Mouse (Mus musculus) CH12.LX (cell line): ENCODE data around the gene Lect2. TPM values are rescaled to one million over a fixed set of nuclear protein-coding genes. Genes with fewer than 3 reads are reported as not detected.

Experiments
- DNase-seq: peaks from one replicate; pipeline ENCODE4 v3.0.0-alpha.2; 2013; ENCODE audit errors: extremely low read depth
- H3K27ac ChIP-seq: 2 replicates; pipeline ENCODE4 v1.5.1; 2012; ENCODE audit warnings: low read depth, mild to moderate bottlenecking, control low read depth, moderate library complexity; ENCODE audit not compliant: insufficient read depth
- H3K27me3 ChIP-seq: replicated peaks from 2 replicates; pipeline ENCODE3; 2012; ENCODE audit warnings: inconsistent platforms
- H3K36me3 ChIP-seq, 2 experiments: replicated peaks in 1 of 2; 2 replicates each; pipeline versions ENCODE3 to v1.6.1; 2012; ENCODE audit warnings: inconsistent platforms in 1 of 2, low read length in 1 of 2, mild to moderate bottlenecking in 1 of 2, mixed read lengths in 1 of 2, moderate library complexity in 1 of 2; ENCODE audit not compliant: control insufficient read depth in 1 of 2, insufficient read depth in 1 of 2
- H3K4me1 ChIP-seq, 2 experiments: 2 replicates each; pipeline ENCODE4 v1.6.1; 2012; ENCODE audit warnings: inconsistent platforms in 1 of 2, moderate library complexity in 1 of 2; ENCODE audit not compliant: insufficient read depth in 2 of 2, control insufficient read depth in 1 of 2
- H3K4me2 ChIP-seq: 2 replicates; pipeline ENCODE4 v1.6.1; 2012; ENCODE audit warnings: low read depth, mild to moderate bottlenecking, control low read depth; ENCODE audit not compliant: poor library complexity, insufficient read depth, severe bottlenecking
- H3K4me3 ChIP-seq, 3 experiments: fragments of 150-350 bp in 1 of 3; sonication (generic) in 1 of 3; replicated peaks in 1 of 3; 2 replicates each; pipeline versions ENCODE3 to v1.5.1; 2011 to 2012; ENCODE audit warnings: low read depth in 2 of 3, low read length in 2 of 3, mild to moderate bottlenecking in 2 of 3, moderate library complexity in 2 of 3, control low read depth in 1 of 3, improper control_type of control experiment in 1 of 3, inconsistent platforms in 1 of 3, mixed read lengths in 1 of 3; ENCODE audit not compliant: poor library complexity in 1 of 3
- H3K79me2 ChIP-seq: replicated peaks from 2 replicates; pipeline ENCODE4 v1.6.1; 2012; ENCODE audit warnings: mild to moderate bottlenecking, moderate library complexity; ENCODE audit not compliant: control insufficient read depth, poor library complexity, insufficient read depth, severe bottlenecking; ENCODE audit errors: extremely low read depth
- H3K9ac ChIP-seq: 2 replicates; pipeline ENCODE4 v1.6.1; 2012; ENCODE audit warnings: low read depth, mild to moderate bottlenecking, control low read depth, moderate library complexity; ENCODE audit not compliant: insufficient read depth
- H3K9me3 ChIP-seq: replicated peaks from 2 replicates; pipeline ENCODE3; 2012; ENCODE audit warnings: low read length, inconsistent platforms, mixed read lengths
- BHLHE40 ChIP-seq: IDR thresholded peaks from 2 replicates; pipeline ENCODE4 v1.6.1; 2011; ENCODE audit warnings: mild to moderate bottlenecking, low read depth, low read length, improper control_type of control experiment
- CHD1 ChIP-seq: IDR thresholded peaks from 2 replicates; pipeline ENCODE4 v1.6.1; 2012; ENCODE audit warnings: low read depth, low read length, improper control_type of control experiment, inconsistent platforms
- ELF1 ChIP-seq: IDR thresholded peaks from 2 replicates; pipeline ENCODE4 v1.6.1; 2014; ENCODE audit warnings: low read depth, mild to moderate bottlenecking, inconsistent platforms, low read length, improper control_type of control experiment
- EP300 ChIP-seq: IDR thresholded peaks from 2 replicates; pipeline ENCODE4 v1.6.1; 2011; ENCODE audit warnings: low read length, improper control_type of control experiment
- GABPA ChIP-seq: IDR thresholded peaks from 2 replicates; pipeline ENCODE4 v1.6.1; 2012; ENCODE audit warnings: low read depth, low read length, improper control_type of control experiment, inconsistent platforms; ENCODE audit not compliant: insufficient replicate concordance
- HCFC1 ChIP-seq: IDR thresholded peaks from 2 replicates; pipeline ENCODE4 v1.6.1; 2012; ENCODE audit warnings: low read depth, mild to moderate bottlenecking, inconsistent platforms, low read length, improper control_type of control experiment
- JUN ChIP-seq: IDR thresholded peaks from 2 replicates; pipeline ENCODE4 v1.6.1; 2011; ENCODE audit warnings: low read depth, mild to moderate bottlenecking, low read length, improper control_type of control experiment, moderate library complexity; ENCODE audit not compliant: insufficient read depth
- JUND ChIP-seq: conservative IDR thresholded peaks from 2 replicates; pipeline ENCODE4 v1.6.1; 2011; ENCODE audit warnings: low read depth, low read length, improper control_type of control experiment
- KAT2A ChIP-seq: IDR thresholded peaks from 2 replicates; pipeline ENCODE4 v1.6.1; 2012; ENCODE audit warnings: low read length, improper control_type of control experiment, inconsistent platforms; ENCODE audit not compliant: insufficient replicate concordance
- MAFK ChIP-seq: IDR thresholded peaks from 2 replicates; pipeline ENCODE4 v1.6.1; 2011; ENCODE audit warnings: low read length, improper control_type of control experiment; ENCODE audit not compliant: insufficient replicate concordance
- MEF2A ChIP-seq: IDR thresholded peaks from 2 replicates; pipeline ENCODE4 v1.6.1; 2014; ENCODE audit warnings: low read depth, mild to moderate bottlenecking, inconsistent platforms, low read length, improper control_type of control experiment, borderline replicate concordance
- MXI1 ChIP-seq: IDR thresholded peaks from 2 replicates; pipeline ENCODE4 v1.6.1; 2011; ENCODE audit warnings: mild to moderate bottlenecking, low read depth, low read length, improper control_type of control experiment
- NELFE ChIP-seq: IDR thresholded peaks from 2 replicates; pipeline ENCODE4 v1.6.1; 2011; ENCODE audit warnings: low read depth, low read length, improper control_type of control experiment
- NRF1 ChIP-seq: IDR thresholded peaks from 2 replicates; pipeline ENCODE4 v1.6.1; 2014; ENCODE audit warnings: low read depth, mild to moderate bottlenecking, inconsistent platforms, low read length, improper control_type of control experiment, moderate library complexity
- PAX5 ChIP-seq: IDR thresholded peaks from 2 replicates; pipeline ENCODE4 v1.6.1; 2012; ENCODE audit warnings: low read length, inconsistent platforms, mixed read lengths
- POLR2AphosphoS2 ChIP-seq: IDR thresholded peaks from 2 replicates; pipeline ENCODE4 v1.6.1; 2011; ENCODE audit warnings: low read depth, low read length, improper control_type of control experiment
- RCOR1 ChIP-seq: conservative IDR thresholded peaks from 2 replicates; pipeline ENCODE4 v1.6.1; 2012; ENCODE audit warnings: low read depth, mild to moderate bottlenecking, inconsistent platforms, low read length, improper control_type of control experiment
- SIN3A ChIP-seq: IDR thresholded peaks from 2 replicates; pipeline ENCODE4 v1.6.1; 2012; ENCODE audit warnings: low read length, improper control_type of control experiment, inconsistent platforms
- SMC3 ChIP-seq: IDR thresholded peaks from 2 replicates; pipeline ENCODE4 v1.6.1; 2011; ENCODE audit warnings: low read depth, low read length, improper control_type of control experiment
- TBP ChIP-seq: conservative IDR thresholded peaks from 2 replicates; pipeline ENCODE4 v1.6.1; 2011; ENCODE audit warnings: low read depth, low read length, improper control_type of control experiment
- TCF12 ChIP-seq: IDR thresholded peaks from 2 replicates; pipeline ENCODE4 v1.6.1; 2014; ENCODE audit warnings: low read depth, mild to moderate bottlenecking, inconsistent platforms, low read length, improper control_type of control experiment
- UBTF ChIP-seq: IDR thresholded peaks from 2 replicates; pipeline ENCODE4 v1.6.1; 2012; ENCODE audit warnings: low read depth, mild to moderate bottlenecking, inconsistent platforms, low read length, improper control_type of control experiment, moderate library complexity
- USF1 ChIP-seq: IDR thresholded peaks from 2 replicates; pipeline ENCODE4 v1.6.1; 2014; ENCODE audit warnings: low read depth, mild to moderate bottlenecking, inconsistent platforms, low read length, improper control_type of control experiment
- USF2 ChIP-seq: conservative IDR thresholded peaks from 2 replicates; pipeline ENCODE4 v1.6.1; 2011; ENCODE audit warnings: low read depth, low read length, improper control_type of control experiment
- ZC3H11A ChIP-seq: IDR thresholded peaks from 2 replicates; pipeline ENCODE4 v1.6.1; 2012; ENCODE audit warnings: low read depth, mild to moderate bottlenecking, inconsistent platforms, low read length, improper control_type of control experiment
- ZMIZ1 ChIP-seq: IDR thresholded peaks from 2 replicates; pipeline ENCODE4 v1.6.1; 2012; ENCODE audit warnings: low read depth, mild to moderate bottlenecking, inconsistent platforms, low read length, improper control_type of control experiment
- dilution Hi-C: fragments of 300-500 bp; cut with MboI; formaldehyde crosslinking; loops from 2 replicates; pipeline ENCODE4 v1.14.3; 2020; ENCODE audit warnings: low sequenced_read_pairs; ENCODE audit not compliant: extremely low pct_unique_long_range_greater_than_20kb, extremely low pct_ligation_motif_present
- in situ Hi-C: fragments of 300-500 bp; cut with MboI; formaldehyde crosslinking; loops from 3 replicates; pipeline ENCODE4 v1.14.3; 2019; ENCODE audit warnings: low sequenced_read_pairs, low pct_ligation_motif_present, low pct_unique_long_range_greater_than_20kb, mixed read lengths
- polyA plus RNA-seq: library from polyadenylated mRNA; unstranded; fragments of >175 nt; gene quantifications from 2 replicates; pipeline ENCODE4 v1.2.1, GENCODE M21; 2012; ENCODE audit warnings: low read depth; ENCODE audit not compliant: insufficient read length
- total RNA-seq, 2 experiments: library from RNA; depleted of rRNA; stranded (reverse); fragments of 300-350 nt in 1 of 2; fragments of >200 nt in 1 of 2; gene quantifications; 2 replicates each; pipeline ENCODE4 v1.2.3; 2012 to 2014

Gene Lect2
- total and polyA plus RNA-seq, 3 experiments: not detected

DNA sequence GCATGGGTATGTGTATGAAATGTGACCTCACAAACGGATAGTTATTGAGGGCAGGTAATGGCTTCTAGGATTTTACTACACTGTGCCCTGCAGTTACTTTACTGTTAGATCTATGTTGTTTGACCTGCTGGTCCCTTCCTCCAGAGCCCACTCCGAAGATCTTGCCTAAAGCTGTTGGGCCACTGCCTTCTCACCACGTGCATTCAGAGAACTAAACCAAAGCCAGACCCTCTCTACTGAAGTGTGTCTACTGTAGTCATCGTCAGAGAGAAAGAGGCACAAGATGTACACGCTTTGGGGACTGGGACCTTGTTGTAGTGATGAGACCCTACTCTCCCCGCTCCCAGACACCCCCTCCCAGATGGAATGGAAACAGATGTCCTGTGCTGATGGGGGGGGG is 3.4 kb upstream of the Lect2 start (continued):
- no peak for TF ChIP-seq POLR2AphosphoS2
- TF ChIP-seq HCFC1: no peak
- no peak for TF ChIP-seq BHLHE40
- TF ChIP-seq SIN3A: no peak

DNA sequence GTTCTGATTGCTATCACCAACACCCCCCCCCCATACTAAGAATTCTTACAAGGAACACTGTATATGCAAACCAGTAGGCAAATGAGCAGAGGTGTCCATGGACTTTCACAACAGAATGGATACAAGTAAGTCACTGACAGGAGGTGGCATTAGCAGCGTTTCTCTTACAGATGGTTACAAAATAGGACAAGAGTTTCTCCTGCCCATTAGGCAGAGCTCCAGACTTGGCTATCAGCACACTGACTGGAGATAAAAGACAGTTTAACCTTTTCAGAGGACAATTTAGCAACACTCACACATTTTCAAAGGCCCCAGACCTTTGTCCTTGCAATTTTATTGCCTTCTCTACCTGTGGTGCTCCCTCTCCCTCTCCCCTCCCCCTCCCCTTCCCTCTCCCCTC is 2.3 kb upstream of the Lect2 start:
- H3K27me3 ChIP-seq: peaks cover 66% of the 10 kb centered on the region
- H3K4me3 ChIP-seq: no peak overlapping the region
- no peaks in the 10 kb centered on the region for H3K4me1 ChIP-seq
- no peaks in the 10 kb centered on the region for H3K79me2 ChIP-seq
- no peak overlapping the region for H3K4me2 ChIP-seq
- dilution Hi-C loops (no loop called here), in situ Hi-C loops (no loop called here)
- no peak for DNase-seq
- TF ChIP-seq GABPA: no peak
- TF ChIP-seq MAFK: no peak
- no peak for TF ChIP-seq ZC3H11A
- no peak for TF ChIP-seq TBP
- no peak for TF ChIP-seq PAX5
- TF ChIP-seq TCF12: no peak
- TF ChIP-seq POLR2AphosphoS2: no peak
- no peak for TF ChIP-seq SMC3
- no peak for TF ChIP-seq HCFC1
- TF ChIP-seq ELF1: no peak
- TF ChIP-seq CHD1: no peak
- no peak for TF ChIP-seq USF1
- TF ChIP-seq USF2: no peak
- no peak for TF ChIP-seq JUND
- no peak for TF ChIP-seq JUN
- TF ChIP-seq, all 38 proteins: peak for 0
- Histone ChIP-seq H3K36me3 (no peaks in the 10 kb centered on the region), H3K9me3 (no peaks in the 10 kb centered on the region), H3K27ac (no peak overlapping the region), H3K9ac (no peak overlapping the region)

- H3K4me2 ChIP-seq: no peak overlapping the region
- peaks cover 68% of the 10 kb centered on the region for H3K27me3 ChIP-seq
- no peak overlapping the region for H3K4me3 ChIP-seq
- H3K9ac ChIP-seq: no peak overlapping the region
- dilution Hi-C loops (no loop called here), in situ Hi-C loops (loop anchor here (10.0 kb wide), 1 partner anchor 75 kb away; no protein-coding TSS in a partner anchor)
- DNase-seq: no peak
- no peaks in the 10 kb centered on the region for H3K9me3 ChIP-seq
- H3K79me2 ChIP-seq: no peaks in the 10 kb centered on the region
- no peaks in the 10 kb centered on the region for H3K4me1 ChIP-seq
- H3K36me3 ChIP-seq: no peaks in the 10 kb centered on the region
- TF ChIP-seq MXI1 (no peak), ZMIZ1 (no peak), CHD1 (no peak), USF2 (no peak), UBTF (no peak), USF1 (no peak), MEF2A (no peak), NRF1 (no peak), JUN (no peak), NELFE (no peak), RCOR1 (no peak), HCFC1 (no peak), KAT2A (no peak), EP300 (no peak), TCF12 (no peak), POLR2AphosphoS2 (no peak)
- H3K27ac ChIP-seq: no peak overlapping the region
These were observed 1.1 kb upstream of the Lect2 start for GRCm38 (mm10) chr13:56549364-56549763.
